Mouse (Mus musculus) left cerebral cortex, adult 6 months (tissue): ENCODE data around the gene Rap1b. TPM values are rescaled to one million over a fixed set of nuclear protein-coding genes. Genes with fewer than 3 reads are reported as not detected.

Experiments used
- long read RNA-seq, 2 experiments: library from polyadenylated mRNA; unstranded; transcript quantifications; one replicate each; pipeline ENCODE4 v2.0.0; 2019 to 2020
- polyA plus RNA-seq: library from polyadenylated mRNA; unstranded; fragments of <200 nt; fragmentation: Nextera tagmentation; gene quantifications from 2 replicates; pipeline ENCODE4 v1.2.3, GENCODE M21; 2021

Gene Rap1b
- 19.0 and 53.8 TPM in 2 replicates for polyA plus RNA-seq
- long read RNA-seq, experiment 1, transcript Rap1b-201 (8 exons, 2,724 nt), result major isoform, 177 of 214 reads
- long read RNA-seq, experiment 1, partial matches to known transcripts, result 17 of 214 reads
- long read RNA-seq, experiment 1, other reads (novel, unspliced or antisense), result 20 of 214 reads
- long read RNA-seq, experiment 2, transcript Rap1b-201 (8 exons, 2,724 nt), result major isoform, 23 of 42 reads
- long read RNA-seq, experiment 2, partial matches to known transcripts, result 4 of 42 reads
- long read RNA-seq, experiment 2, other reads (novel, unspliced or antisense), result 15 of 42 reads

DNA sequence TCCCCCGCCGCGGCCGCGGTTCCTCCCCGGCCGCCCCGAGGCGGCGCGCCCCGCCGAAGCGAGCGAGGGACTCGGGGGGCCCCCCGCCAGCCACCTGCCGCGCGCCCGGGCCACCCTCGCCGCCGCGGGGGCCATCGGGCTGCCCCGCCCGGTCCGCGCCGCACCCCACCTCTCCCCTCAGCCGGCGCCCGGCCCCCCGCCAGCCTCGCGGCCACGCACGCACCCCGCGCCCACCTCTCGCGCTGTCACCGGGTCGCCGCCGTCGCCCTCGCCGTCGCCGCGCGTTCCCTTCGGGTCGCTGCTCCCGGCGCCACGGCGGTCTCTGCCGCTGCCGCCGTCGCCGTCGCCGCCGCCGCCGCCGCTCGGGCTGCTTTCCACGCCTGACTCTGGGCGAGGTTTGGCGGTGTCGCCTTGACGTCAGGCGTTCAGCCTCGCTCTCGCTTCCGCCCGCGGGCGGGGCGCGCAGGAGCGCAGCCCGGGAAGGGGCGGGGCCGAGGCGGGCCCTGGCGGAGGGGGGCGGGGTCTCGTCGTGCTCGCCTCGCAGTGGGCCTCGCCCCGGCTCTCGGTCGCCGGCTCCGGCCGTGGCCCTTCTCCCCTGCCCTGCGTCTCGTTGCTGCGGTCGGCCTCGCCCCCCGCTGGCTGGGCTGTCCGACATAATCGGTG, at the start of gene Rap1b:
Gene Rap1b (minus strand): TSS at position 439 of the 663 bp plus-strand sequence.

DNA sequence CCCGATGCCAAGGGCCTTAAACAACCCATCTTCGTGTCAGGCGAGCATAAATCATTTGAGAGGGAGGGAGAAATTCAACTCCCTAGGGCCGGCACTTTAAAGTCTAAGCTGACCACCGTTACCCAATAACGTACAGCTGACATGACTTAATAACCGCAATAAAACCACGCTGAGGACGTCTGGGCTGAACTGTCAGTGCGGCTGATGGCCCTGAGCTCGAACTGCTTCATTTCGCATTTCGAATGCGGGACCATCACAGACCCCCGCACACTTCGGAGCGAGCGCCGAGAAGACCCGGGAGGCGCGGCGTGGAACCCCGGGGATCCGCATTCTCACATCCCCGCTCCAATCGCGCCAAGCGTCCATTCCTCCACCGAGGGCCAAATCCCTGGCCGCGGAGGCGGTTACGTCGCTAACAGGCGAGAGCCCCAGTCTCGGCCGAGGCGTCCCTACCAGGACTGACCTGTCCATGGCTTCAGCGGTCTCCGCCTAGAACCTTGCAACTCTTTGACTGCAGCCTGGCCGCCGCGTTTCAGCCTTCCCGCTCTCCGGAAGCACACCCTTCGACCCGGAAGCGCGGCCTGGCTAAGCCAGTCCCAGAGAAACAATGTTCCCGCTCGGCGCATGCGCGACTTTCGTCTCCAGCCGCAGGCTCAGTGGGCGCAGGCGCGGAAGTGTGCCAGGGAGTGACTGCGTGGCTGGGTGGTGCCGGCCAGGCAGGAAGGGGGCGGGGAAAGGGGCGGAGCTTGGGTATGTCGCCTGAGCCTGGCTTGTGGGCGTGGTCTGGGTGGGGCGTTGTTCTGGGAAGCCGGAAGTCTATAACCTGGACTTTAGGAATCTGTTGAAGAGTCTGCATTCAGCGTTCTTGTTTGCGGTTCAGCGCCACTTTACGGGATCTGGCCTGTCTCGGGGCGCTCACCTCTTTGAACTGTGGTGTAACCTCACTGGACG, 53.4 kb downstream of the Rap1b start, which contains the start of gene Nup107:
Gene Nup107 (minus strand): TSS at position 565 of the 951 bp plus-strand sequence.

Other genes starting within 250 kb of the Rap1b start
- 7.1 and 9.4 TPM in 2 replicates for gene Cpm, start 216.5 kb downstream of the Rap1b start, polyA plus RNA-seq
- 22.8 and 24.9 TPM in 2 replicates for gene Mdm2, start 135.3 kb downstream of the Rap1b start, polyA plus RNA-seq
- 2.1 and 7.3 TPM in 2 replicates for gene Slc35e3, start 99.7 kb downstream of the Rap1b start, polyA plus RNA-seq
- 7.4 and 8.9 TPM in 2 replicates for gene Nup107, start 53.3 kb downstream of the Rap1b start, polyA plus RNA-seq